Mouse (Mus musculus): ENCODE data around the gene Bmper. TPM values are rescaled to one million over a fixed set of nuclear protein-coding genes. Genes with fewer than 3 reads are reported as not detected.

The Bmper gene
- polyA plus RNA-seq, 1 experiment from 2014 or later: 10.3 TPM

DNA sequence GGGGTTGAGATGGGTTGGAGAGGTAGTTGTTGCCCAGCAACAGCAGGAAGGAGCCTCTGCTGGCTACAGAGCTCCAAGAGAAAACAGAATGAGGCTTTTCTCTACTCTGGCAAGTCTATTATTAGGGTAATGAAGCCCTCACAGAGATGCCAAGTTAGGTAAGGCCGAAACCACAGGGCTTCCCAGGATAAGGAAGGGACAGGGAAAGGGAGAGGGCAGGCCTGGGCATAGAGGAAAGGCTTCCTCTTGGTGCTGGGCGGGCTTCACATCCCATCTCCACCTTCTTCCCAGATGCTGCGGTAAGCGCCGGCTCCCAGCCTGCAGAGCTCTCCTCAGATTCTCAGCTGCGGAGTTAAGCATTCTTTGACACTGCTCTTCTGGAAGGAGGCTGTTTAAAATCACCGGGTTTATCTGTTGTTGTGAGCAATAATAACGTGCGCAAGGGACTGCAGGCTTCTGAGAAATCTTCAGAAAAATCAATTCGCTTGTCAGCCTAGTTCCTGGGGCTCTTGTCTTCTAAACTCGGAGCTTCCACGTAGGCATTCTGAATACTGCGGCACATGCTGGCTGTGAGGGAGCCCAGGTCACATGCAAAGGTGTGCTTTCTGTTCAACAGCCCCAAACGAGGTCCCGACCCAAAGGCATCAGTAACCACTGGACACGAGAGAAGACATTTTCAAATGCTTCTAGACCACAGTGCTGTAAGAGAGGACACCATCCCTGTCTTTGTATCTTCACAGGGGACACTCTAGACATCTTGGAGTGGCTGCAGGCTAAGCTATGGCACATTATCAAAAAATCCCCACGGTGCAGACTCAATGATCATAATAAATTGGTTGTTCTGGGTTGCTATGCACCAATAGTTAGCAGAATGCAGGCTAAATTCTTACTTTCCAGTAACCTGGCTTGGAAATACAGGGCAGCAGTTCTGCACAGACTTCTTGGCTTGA lies 18.3 kb upstream of the Bmper start:
- H3K9ac ChIP-seq: no peak overlapping the region
- H3K36me3 ChIP-seq: no peaks in the 10 kb centered on the region
- peaks cover 26% of the 10 kb centered on the region for H3K27me3 ChIP-seq
- H3K4me3 ChIP-seq (replicated peaks): no peak overlapping the region
- 9% methylated on average over 17 of the region's 17 CpGs for WGBS
- H3K4me1 ChIP-seq: peaks cover 13% of the 10 kb centered on the region
- H3K4me2 ChIP-seq (replicated peaks): no peak overlapping the region
- no peak for ATAC-seq (ENCODE audit: insufficient number of reproducible peaks, low FRiP score, low TSS enrichment, low read depth)
- no peaks in the 10 kb centered on the region for H3K9me3 ChIP-seq (replicated peaks)
- no peak overlapping the region for H3K27ac ChIP-seq (replicated peaks)

- Histone ChIP-seq H3K4me1 (peaks cover 13% of the 10 kb centered on the region), H3K9ac (no peak overlapping the region), H3K4me3 (replicated peaks) (no peak overlapping the region), H3K36me3 (no peaks in the 10 kb centered on the region), H3K9me3 (replicated peaks) (no peaks in the 10 kb centered on the region), H3K27ac (replicated peaks) (no peak overlapping the region), H3K27me3 (peaks cover 28% of the 10 kb centered on the region), H3K4me2 (replicated peaks) (no peak overlapping the region)
- no peak for ATAC-seq (ENCODE audit: insufficient number of reproducible peaks, low FRiP score, low TSS enrichment, low read depth)
- WGBS: 23% methylated on average over 3 of the region's 3 CpGs
These were observed 17.6 kb upstream of the Bmper start for GRCm38 (mm10) chr9:23205304-23205703.

DNA sequence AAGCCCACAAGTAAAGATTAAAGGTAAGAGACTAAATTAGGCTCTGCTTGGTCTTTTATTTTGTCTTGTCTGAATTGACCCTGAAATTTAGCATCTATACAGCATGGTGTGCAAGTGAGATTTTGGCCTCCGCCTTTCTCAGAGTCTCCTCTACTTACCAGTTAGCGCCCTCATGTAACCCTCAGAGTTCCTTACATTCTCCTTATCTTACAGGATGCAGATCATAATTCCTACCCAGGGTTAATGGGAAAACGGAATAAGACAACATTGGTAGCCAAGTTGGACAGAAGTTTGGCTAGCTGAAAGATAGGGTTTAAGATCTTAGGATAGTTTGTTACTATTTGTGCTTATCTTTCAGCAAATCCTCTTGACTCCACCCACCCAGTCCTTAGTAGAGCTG lies 17.1 kb upstream of the Bmper start:
- WGBS: 75% methylated on average over 3 of the region's 3 CpGs
- H3K27me3 ChIP-seq: peaks cover 28% of the 10 kb centered on the region
- no peak overlapping the region for H3K9ac ChIP-seq
- no peaks in the 10 kb centered on the region for H3K9me3 ChIP-seq (replicated peaks)
- no peak for ATAC-seq (ENCODE audit: insufficient number of reproducible peaks, low FRiP score, low TSS enrichment, low read depth)
- H3K4me2 ChIP-seq (replicated peaks): no peak overlapping the region
- no peaks in the 10 kb centered on the region for H3K36me3 ChIP-seq
- no peak overlapping the region for H3K27ac ChIP-seq (replicated peaks)
- H3K4me3 ChIP-seq (replicated peaks): no peak overlapping the region
- peaks cover 13% of the 10 kb centered on the region for H3K4me1 ChIP-seq

GRCm38 (mm10) chr9:23206181-23206580 lies 16.7 kb upstream of the Bmper start:
- peaks cover 13% of the 10 kb centered on the region for H3K4me1 ChIP-seq
- peaks cover 28% of the 10 kb centered on the region for H3K27me3 ChIP-seq
- H3K36me3 ChIP-seq: no peaks in the 10 kb centered on the region
- 81% methylated on average over 5 of the region's 5 CpGs for WGBS
- H3K4me3 ChIP-seq (replicated peaks): no peak overlapping the region
- H3K27ac ChIP-seq (replicated peaks): no peak overlapping the region
- no peak for ATAC-seq (ENCODE audit: insufficient number of reproducible peaks, low FRiP score, low TSS enrichment, low read depth)
- H3K4me2 ChIP-seq (replicated peaks): no peak overlapping the region
- H3K9me3 ChIP-seq (replicated peaks): no peaks in the 10 kb centered on the region
- H3K9ac ChIP-seq: no peak overlapping the region

DNA sequence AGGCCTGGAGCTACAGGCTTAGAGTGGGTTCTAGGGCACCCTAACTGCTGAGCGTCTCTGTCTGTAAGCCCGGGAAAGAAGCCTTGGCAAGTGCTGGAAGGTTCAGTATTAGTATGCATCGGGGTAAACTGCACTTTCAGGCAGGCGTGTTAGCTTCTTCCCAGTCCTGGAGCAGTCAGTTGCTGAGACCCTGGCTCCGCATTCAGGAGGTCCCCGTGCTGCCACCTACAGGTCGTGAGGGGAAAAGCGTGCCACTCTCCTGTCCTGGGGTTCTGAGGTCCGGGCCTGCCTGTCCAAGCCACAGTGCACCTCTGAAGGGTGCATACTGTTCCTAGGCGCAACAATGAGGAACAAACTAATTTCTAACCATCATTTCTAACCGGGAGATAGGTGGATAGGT lies 10.6 kb upstream of the Bmper start:
- H3K9me3 ChIP-seq (replicated peaks): no peaks in the 10 kb centered on the region
- no peak overlapping the region for H3K9ac ChIP-seq
- H3K27me3 ChIP-seq: 0 out of 2 replicates have a peak, but pooled peaks cover 9% of the 10 kb centered on the region
- WGBS: 3% methylated on average over 11 of the region's 11 CpGs
- H3K27ac ChIP-seq (replicated peaks): no peak overlapping the region
- no peak for ATAC-seq (ENCODE audit: insufficient number of reproducible peaks, low FRiP score, low TSS enrichment, low read depth)
- no peaks in the 10 kb centered on the region for H3K36me3 ChIP-seq
- H3K4me1 ChIP-seq: no peaks in the 10 kb centered on the region
- H3K4me3 ChIP-seq (replicated peaks): no peak overlapping the region
- H3K4me2 ChIP-seq (replicated peaks): no peak overlapping the region

GRCm38 (mm10) chr9:23219754-23220153 lies 3.1 kb upstream of the Bmper start:
- Histone ChIP-seq H3K27me3 (peaks cover 46% of the 10 kb centered on the region), H3K4me3 (replicated peaks) (no peak overlapping the region), H3K36me3 (no peaks in the 10 kb centered on the region), H3K9ac (no peak overlapping the region), H3K4me2 (replicated peaks) (no peak overlapping the region), H3K27ac (replicated peaks) (no peak overlapping the region), H3K9me3 (replicated peaks) (no peaks in the 10 kb centered on the region), H3K4me1 (peaks cover 17% of the 10 kb centered on the region)
- 60% methylated on average over 3 of the region's 3 CpGs for WGBS
- ATAC-seq (ENCODE audit: insufficient number of reproducible peaks, low FRiP score, low TSS enrichment, low read depth): no peak

DNA sequence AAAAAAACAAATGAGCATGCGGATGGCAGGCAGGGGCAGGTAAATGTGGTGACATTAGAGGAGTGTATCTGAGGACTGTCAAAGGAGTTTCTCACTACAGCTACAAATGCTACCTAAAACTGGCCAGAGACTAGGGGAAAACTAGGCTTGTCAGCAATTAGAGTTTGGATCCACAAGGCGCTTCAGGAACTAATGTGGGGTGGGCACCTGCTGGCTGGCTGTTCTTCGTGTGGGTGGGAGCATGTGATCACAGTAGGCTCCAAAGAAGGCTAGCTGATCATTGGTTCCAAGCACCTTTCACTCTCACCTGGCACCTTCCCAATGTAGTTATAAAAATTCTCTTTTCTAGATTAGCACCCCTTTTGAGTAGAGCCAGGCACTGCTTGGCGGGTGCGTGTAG lies 900 bp upstream of the Bmper start:
- Histone ChIP-seq H3K9ac (no peak overlapping the region), H3K4me2 (replicated peaks) (peak overlapping the region; percentile 98), H3K36me3 (no peaks in the 10 kb centered on the region), H3K27me3 (peaks cover 64% of the 10 kb centered on the region), H3K4me1 (peaks cover 17% of the 10 kb centered on the region), H3K27ac (replicated peaks) (no peak overlapping the region), H3K9me3 (replicated peaks) (no peaks in the 10 kb centered on the region), H3K4me3 (replicated peaks) (peak overlapping the region; percentile 67)
- no peak for ATAC-seq (ENCODE audit: insufficient number of reproducible peaks, low FRiP score, low TSS enrichment, low read depth)
- WGBS: 15% methylated on average over 5 of the region's 5 CpGs

- Histone ChIP-seq H3K9me3 (replicated peaks) (no peaks in the 10 kb centered on the region), H3K27ac (replicated peaks) (peak overlapping the region; percentile 69; the same call in 1 of the 2 replicates), H3K9ac (peak overlapping the region; percentile 51), H3K4me3 (replicated peaks) (peak overlapping the region; percentile 67), H3K4me1 (peaks cover 17% of the 10 kb centered on the region), H3K36me3 (no peaks in the 10 kb centered on the region), H3K4me2 (replicated peaks) (peak overlapping the region; percentile 98), H3K27me3 (peaks cover 64% of the 10 kb centered on the region)
- peak; percentile 35; the same call in 1 of the 2 replicates for ATAC-seq (ENCODE audit: insufficient number of reproducible peaks, low FRiP score, low TSS enrichment, low read depth)
- 1% methylated on average over 18 of the region's 26 CpGs for WGBS
These were observed 410 bp upstream of the Bmper start for GRCm38 (mm10) chr9:23222492-23222840.

- under 1% methylated on average over 29 of the region's 29 CpGs for WGBS
These were observed 737 bp downstream of the Bmper start for GRCm38 (mm10) chr9:23223549-23224077.

GRCm38 (mm10) chr9:23233464-23234121 lies 10.7 kb downstream of the Bmper start:
- no peak for ATAC-seq (ENCODE audit: insufficient number of reproducible peaks, low FRiP score, low TSS enrichment, low read depth)
- no peak overlapping the region for H3K27ac ChIP-seq (replicated peaks)

More at GRCm38 (mm10) chr9:23223549-23224077, 737 bp downstream of the Bmper start:
- Histone ChIP-seq H3K4me2 (replicated peaks) (peak overlapping the region; percentile 98), H3K36me3 (no peaks in the 10 kb centered on the region), H3K9ac (peak overlapping the region; percentile 51), H3K9me3 (replicated peaks) (no peaks in the 10 kb centered on the region), H3K27ac (replicated peaks) (no peak overlapping the region; the same call in 1 of the 2 replicates), H3K4me1 (peaks cover 17% of the 10 kb centered on the region), H3K27me3 (peaks cover 64% of the 10 kb centered on the region), H3K4me3 (replicated peaks) (peak overlapping the region; percentile 67)
- no peak for ATAC-seq (ENCODE audit: insufficient number of reproducible peaks, low FRiP score, low TSS enrichment, low read depth)

DNA sequence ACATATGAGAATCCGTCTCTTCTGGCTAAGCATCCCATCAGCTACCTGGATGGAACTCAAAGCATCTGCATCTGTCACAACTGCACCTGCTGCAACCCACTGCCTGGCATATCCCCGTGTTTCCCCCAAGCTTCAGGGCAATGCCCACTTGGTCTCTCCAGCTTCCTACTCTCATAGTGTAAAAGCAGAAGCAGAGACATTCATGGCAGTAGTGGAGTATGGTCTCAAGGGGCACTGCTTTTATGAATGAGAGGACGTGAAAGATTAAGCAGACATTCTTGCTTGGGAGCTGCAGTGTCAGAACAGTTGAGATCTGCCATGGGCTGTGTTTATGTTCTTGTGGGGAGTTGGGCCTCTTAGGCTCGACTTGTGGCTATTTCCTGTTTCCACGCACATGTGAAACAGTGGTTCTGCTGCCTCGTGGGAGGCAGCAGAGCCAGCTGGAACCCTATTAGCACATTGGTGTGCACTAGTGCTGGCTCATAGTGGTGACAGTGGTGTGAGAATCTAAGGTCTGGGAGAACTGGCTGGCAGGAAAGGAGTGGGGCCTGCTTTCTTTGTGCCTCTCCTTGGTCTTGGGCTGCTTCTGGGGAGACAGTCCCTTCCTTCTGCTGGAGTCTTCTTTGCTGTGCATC lies 12.6 kb downstream of the Bmper start:
- ATAC-seq (ENCODE audit: insufficient number of reproducible peaks, low FRiP score, low TSS enrichment, low read depth): no peak
- no peaks in the 10 kb centered on the region; the same call in 1 of the 2 replicates for H3K4me1 ChIP-seq
- no peaks in the 10 kb centered on the region for H3K9me3 ChIP-seq (replicated peaks)
- H3K4me2 ChIP-seq (replicated peaks): no peak overlapping the region
- 45% methylated on average over 6 of the region's 6 CpGs for WGBS
- no peak overlapping the region for H3K9ac ChIP-seq
- no peak overlapping the region for H3K27ac ChIP-seq (replicated peaks)
- H3K4me3 ChIP-seq (replicated peaks): no peak overlapping the region
- no peaks in the 10 kb centered on the region for H3K27me3 ChIP-seq
- no peaks in the 10 kb centered on the region for H3K36me3 ChIP-seq

More at GRCm38 (mm10) chr9:23233464-23234121, 10.7 kb downstream of the Bmper start:
- H3K27me3 ChIP-seq: no peaks in the 10 kb centered on the region
- H3K9me3 ChIP-seq (replicated peaks): no peaks in the 10 kb centered on the region
- no peak overlapping the region for H3K4me3 ChIP-seq (replicated peaks)
- no peaks in the 10 kb centered on the region for H3K36me3 ChIP-seq
- no peak overlapping the region for H3K4me2 ChIP-seq (replicated peaks)
- no peak overlapping the region for H3K9ac ChIP-seq
- H3K4me1 ChIP-seq: no peaks in the 10 kb centered on the region; the same call in 1 of the 2 replicates
- WGBS: 81% methylated on average over 8 of the region's 8 CpGs

Data from embryonic facial prominence, embryonic 15.5 days (tissue).